Mouse (Mus musculus) central nervous system, embryonic 11.5 days (tissue): Measurements from ENCODE around the gene Ifrd2. TPM values are rescaled to one million over a fixed set of nuclear protein-coding genes. Genes with fewer than 3 reads are reported as not detected.

ENCODE experiments used
- polyA plus RNA-seq: library from polyadenylated mRNA; depleted of rRNA; stranded (reverse); fragments of >200 nt; gene quantifications from 2 replicates; pipeline ENCODE4 v1.2.3, GENCODE M21; 2012; rRNA removed

The Ifrd2 gene
- polyA plus RNA-seq, result 37.6 and 48.8 TPM in 2 replicates

DNA sequence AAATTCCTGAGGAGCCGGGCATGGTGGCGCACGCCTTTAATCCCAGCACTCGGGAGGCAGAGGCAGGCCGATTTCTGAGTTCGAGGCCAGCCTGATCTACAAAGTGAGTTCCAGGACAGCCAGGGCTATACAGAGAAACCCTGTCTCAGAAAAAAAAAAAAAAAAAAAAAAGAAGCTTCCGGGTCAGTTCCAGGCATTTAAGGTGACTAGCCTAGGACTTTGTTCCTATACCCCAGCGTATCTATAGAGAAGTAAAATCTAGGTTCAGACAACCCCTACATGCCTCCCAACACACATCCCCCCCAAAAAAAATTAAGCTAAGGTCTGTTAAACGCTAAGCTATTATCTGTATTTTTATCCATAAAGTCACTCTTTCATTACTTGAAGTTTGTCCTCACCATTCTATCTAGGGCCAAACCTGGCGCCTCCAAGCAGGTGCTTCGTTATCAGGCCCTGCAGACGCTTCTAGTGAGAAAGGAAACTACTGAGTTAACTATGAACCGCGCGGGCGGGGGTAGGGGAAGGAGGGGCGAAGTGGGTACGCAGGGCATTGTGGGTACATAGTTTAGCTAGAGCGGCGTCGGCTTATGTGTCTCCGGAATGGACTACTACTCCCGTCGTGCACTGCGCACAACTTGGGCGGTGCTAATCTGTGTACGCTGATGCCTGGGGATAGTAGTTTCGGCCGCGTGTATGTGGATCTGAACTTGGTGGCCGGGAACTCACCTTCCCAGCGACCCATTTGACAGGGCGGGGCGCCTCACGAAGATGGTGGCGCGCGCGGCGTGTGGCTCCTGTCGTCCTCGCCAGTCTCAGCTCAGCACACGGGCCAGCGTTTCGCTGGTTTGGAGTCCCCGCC, at the start of gene Ifrd2:
Gene Ifrd2, plus strand, starts transcription at position 669 of the 859 bp plus-strand sequence.

DNA sequence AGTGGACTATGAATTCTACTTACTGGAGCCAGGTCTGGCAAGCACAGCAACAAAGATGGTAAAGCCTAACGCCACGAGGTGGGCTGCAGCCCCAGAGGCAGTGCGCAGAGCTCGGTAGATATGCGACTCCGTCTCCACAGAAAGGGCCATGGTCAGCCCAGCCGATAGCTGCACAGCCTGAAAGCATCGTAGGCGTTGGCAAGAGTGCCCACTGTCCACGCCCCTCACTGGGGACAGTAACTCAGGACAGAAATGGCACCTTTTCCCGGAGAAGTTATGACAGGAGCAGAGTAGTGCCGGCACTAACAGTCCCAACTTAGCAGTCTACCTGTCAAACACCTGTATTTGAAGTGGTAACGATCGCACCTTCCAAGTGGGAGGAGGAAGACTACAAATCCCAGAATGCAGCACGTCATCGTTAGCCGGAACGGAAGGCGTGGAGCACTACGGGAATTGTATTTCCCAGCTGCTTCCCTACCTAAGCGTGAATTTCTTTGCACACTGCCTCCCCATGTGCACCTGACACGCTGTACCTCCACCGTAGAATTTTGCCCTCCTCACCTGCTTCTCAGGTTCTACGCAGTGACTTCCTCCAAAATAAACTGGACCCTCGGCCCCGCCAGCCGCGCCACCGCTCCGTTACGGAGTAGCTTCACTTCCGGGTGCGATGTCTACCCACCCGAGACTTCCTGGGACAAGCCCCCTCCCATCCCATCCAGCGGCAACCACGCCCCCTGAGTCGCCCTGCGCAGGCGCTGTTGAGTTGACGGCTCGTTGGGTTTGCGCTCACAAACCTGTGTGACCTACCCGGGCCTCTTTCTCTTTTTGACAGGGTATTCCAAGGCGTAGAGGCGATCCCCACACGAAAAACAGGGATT, 45.7 kb upstream of the Ifrd2 start, which contains the start of the genes Cyb561d2 and Nprl2:
Gene Cyb561d2, minus strand, starts transcription at position 720 of the 878 bp plus-strand sequence.
Gene Nprl2, plus strand, starts transcription at position 753 of the 878 bp plus-strand sequence.

GRCm38 (mm10) chr9:107547026-107547425, 40.4 kb upstream of the Ifrd2 start, which contains the start of gene Zmynd10:
Gene Zmynd10, plus strand, starts transcription at chr9:107547298.

GRCm38 (mm10) chr9:107551117-107551889, 36.1 kb upstream of the Ifrd2 start, which contains the start of gene Rassf1:
Gene Rassf1, plus strand, starts transcription at chr9:107551555.

GRCm38 (mm10) chr9:107563029-107563581, 24.3 kb upstream of the Ifrd2 start, which contains the start of gene Tusc2:
Gene Tusc2, plus strand, starts transcription at chr9:107563255.

DNA sequence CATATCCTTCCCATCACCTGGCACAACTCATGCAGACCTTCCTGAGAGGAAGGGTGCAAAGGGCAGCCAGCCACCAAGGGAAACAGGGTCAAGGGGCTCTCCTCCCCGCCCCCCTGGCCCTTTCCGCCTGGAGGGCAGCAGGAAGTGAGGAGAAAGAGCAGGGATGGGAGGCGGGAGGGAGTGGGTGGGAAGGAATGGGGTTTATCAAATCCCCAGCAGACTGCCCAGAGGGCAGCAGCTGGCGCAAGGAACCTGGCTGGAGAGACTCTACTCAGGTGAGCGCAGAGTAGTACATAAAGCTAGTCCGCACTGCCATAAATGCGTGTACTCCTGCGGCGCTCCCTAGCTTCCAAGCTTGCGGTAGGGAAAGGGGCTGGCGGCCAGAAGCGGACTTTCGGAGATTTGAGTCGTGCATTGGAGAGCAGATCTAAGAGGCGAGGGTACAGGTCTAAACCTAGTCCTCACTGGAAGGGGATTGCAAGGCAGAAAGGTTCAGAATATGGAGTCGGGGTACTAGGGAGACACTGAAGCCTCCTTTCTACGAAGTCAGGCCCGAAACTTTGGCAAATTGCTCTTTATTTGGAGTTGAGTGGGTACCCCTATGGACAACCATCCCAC, 19.6 kb upstream of the Ifrd2 start, which contains the start of gene Hyal2:
Gene Hyal2, plus strand, starts transcription at position 244 of the 618 bp plus-strand sequence.

GRCm38 (mm10) chr9:107576357-107577107, 10.9 kb upstream of the Ifrd2 start, which contains the start of gene Hyal1:
Gene Hyal1, plus strand, starts transcription at chr9:107576927.

GRCm38 (mm10) chr9:107578587-107578986, 8.9 kb upstream of the Ifrd2 start, which contains the start of gene Naa80:
Gene Naa80, plus strand, starts transcription at chr9:107578887.

GRCm38 (mm10) chr9:107580501-107581317, 6.7 kb upstream of the Ifrd2 start, which contains the start of gene Hyal3:
Gene Hyal3, plus strand, starts transcription at chr9:107580818.

GRCm38 (mm10) chr9:107608741-107609432, 21.4 kb downstream of the Ifrd2 start, which contains the start of gene Sema3b:
Gene Sema3b, minus strand, starts transcription at chr9:107609229.

GRCm38 (mm10) chr9:107635279-107636028, 48.0 kb downstream of the Ifrd2 start, which contains the start of gene Gnai2:
Gene Gnai2, minus strand, starts transcription at chr9:107635367.

Other genes with a start within 250 kb of the Ifrd2 start
- 20.2 and 25.9 TPM in 2 replicates for gene Hemk1, start 249.3 kb upstream of the Ifrd2 start, polyA plus RNA-seq
- 1.6 and 2.2 TPM in 2 replicates for gene 6430571L13Rik, start 247.0 kb upstream of the Ifrd2 start, polyA plus RNA-seq
- gene Cacna2d2, start 188.0 kb upstream of the Ifrd2 start, polyA plus RNA-seq, result 27.9 and 45.8 TPM in 2 replicates
- gene Tmem115, start 53.7 kb upstream of the Ifrd2 start, polyA plus RNA-seq, result 21.1 and 23.1 TPM in 2 replicates
- gene Cyb561d2, start 45.4 kb upstream of the Ifrd2 start, polyA plus RNA-seq, result 13.6 and 13.9 TPM in 2 replicates
- 31.2 and 44.2 TPM in 2 replicates for gene Nprl2, start 45.4 kb upstream of the Ifrd2 start, polyA plus RNA-seq
- 2.2 and 3.4 TPM in 2 replicates for gene Zmynd10, start 40.3 kb upstream of the Ifrd2 start, polyA plus RNA-seq
- gene Rassf1, start 36.1 kb upstream of the Ifrd2 start, polyA plus RNA-seq, result 47.5 and 79.5 TPM in 2 replicates
- 48.6 and 54.3 TPM in 2 replicates for gene Tusc2, start 24.4 kb upstream of the Ifrd2 start, polyA plus RNA-seq
- 53.1 and 77.8 TPM in 2 replicates for gene Hyal2, start 19.7 kb upstream of the Ifrd2 start, polyA plus RNA-seq
- gene Hyal1, start 10.7 kb upstream of the Ifrd2 start, polyA plus RNA-seq, result 5.0 and 8.1 TPM in 2 replicates
- gene Naa80, start 8.8 kb upstream of the Ifrd2 start, polyA plus RNA-seq, result 17.3 and 24.5 TPM in 2 replicates
- gene Hyal3, start 6.8 kb upstream of the Ifrd2 start, polyA plus RNA-seq, result 0.61 and 0.80 TPM in 2 replicates
- 3.2 and 5.4 TPM in 2 replicates for gene Sema3b, start 21.6 kb downstream of the Ifrd2 start, polyA plus RNA-seq
- 576 and 905 TPM in 2 replicates for gene Gnai2, start 47.7 kb downstream of the Ifrd2 start, polyA plus RNA-seq
- gene Slc38a3, start 81.9 kb downstream of the Ifrd2 start, polyA plus RNA-seq, result 11.8 and 17.3 TPM in 2 replicates
- gene Gnat1, start 92.1 kb downstream of the Ifrd2 start, polyA plus RNA-seq, result 0.21 and 0.30 TPM in 2 replicates
- 65.6 and 115 TPM in 2 replicates for gene Sema3f, start 122.8 kb downstream of the Ifrd2 start, polyA plus RNA-seq
- gene Rbm5, start 183.4 kb downstream of the Ifrd2 start, polyA plus RNA-seq, result 180 and 206 TPM in 2 replicates